Mouse (Mus musculus): ENCODE measurements around the gene Ccnb1. TPM values are rescaled to one million over a fixed set of nuclear protein-coding genes. Genes with fewer than 3 reads are reported as not detected.
A peak's percentile ranks its signal among the peaks of the same experiment; 100 is the strongest.
"Not testable (repeated sequence)": the region's sequence is repeated elsewhere in the genome, so short reads cannot be mapped to it uniquely, and the experiment has no call there.

The Ccnb1 gene
- total RNA-seq, 2 experiments from 2014 or later, result 42.2 to 59.1 TPM

GRCm38 (mm10) chr13:100775252-100776055, 10.9 kb downstream of the Ccnb1 start, which contains the start of gene Cenph:
Gene Cenph, minus strand, starts transcription at chr13:100775899.
- peak; percentile 53 to 66 for DNase-seq (ENCODE audit: low spot score in 2 of 2)

GRCm38 (mm10) chr13:100774704-100775103, 11.7 kb downstream of the Ccnb1 start:
- no peak for DNase-seq (ENCODE audit: low spot score in 2 of 2)

GRCm38 (mm10) chr13:100755329-100755728, 31.0 kb downstream of the Ccnb1 start:
- no peak for DNase-seq (ENCODE audit: low spot score in 2 of 2)

- no peak for DNase-seq (ENCODE audit: low spot score in 2 of 2)
Observed at GRCm38 (mm10) chr13:100754186-100754585, 32.2 kb downstream of the Ccnb1 start.

- no peak for DNase-seq (ENCODE audit: low spot score in 2 of 2)
Observed at GRCm38 (mm10) chr13:100753011-100753410, 33.4 kb downstream of the Ccnb1 start.

GRCm38 (mm10) chr13:100752529-100752928, 33.8 kb downstream of the Ccnb1 start:
- no peak for DNase-seq (ENCODE audit: low spot score in 2 of 2)

- no peak for DNase-seq (ENCODE audit: low spot score in 2 of 2)
Observed at GRCm38 (mm10) chr13:100751402-100751801, 35.0 kb downstream of the Ccnb1 start.

GRCm38 (mm10) chr13:100750799-100751198, 35.6 kb downstream of the Ccnb1 start:
- no peak for DNase-seq (ENCODE audit: low spot score in 2 of 2)

GRCm38 (mm10) chr13:100748638-100749037, 37.7 kb downstream of the Ccnb1 start:
- DNase-seq (ENCODE audit: low spot score in 2 of 2), result no peak

GRCm38 (mm10) chr13:100746090-100746489, 40.3 kb downstream of the Ccnb1 start:
- no peak for DNase-seq (ENCODE audit: low spot score in 2 of 2)

- peak; percentile 80 to 89 for DNase-seq (ENCODE audit: low spot score in 2 of 2)
Observed at GRCm38 (mm10) chr13:100744036-100744744, 42.2 kb downstream of the Ccnb1 start, which contains the start of gene Mrps36. Gene Mrps36, minus strand, starts transcription at chr13:100744659.

- DNase-seq (ENCODE audit: low spot score in 2 of 2), result no peak
Observed at GRCm38 (mm10) chr13:100743346-100744035, 42.9 kb downstream of the Ccnb1 start.

- no peak for DNase-seq (ENCODE audit: low spot score in 2 of 2)
Observed at GRCm38 (mm10) chr13:100742831-100743230, 43.5 kb downstream of the Ccnb1 start.

- no peak for DNase-seq (ENCODE audit: low spot score in 2 of 2)
Observed at GRCm38 (mm10) chr13:100732756-100733155, 53.6 kb downstream of the Ccnb1 start.

- not testable (repeated sequence) for DNase-seq (ENCODE audit: low spot score in 2 of 2)
Observed at GRCm38 (mm10) chr13:100731462-100732046, 54.8 kb downstream of the Ccnb1 start.

- DNase-seq (ENCODE audit: low spot score in 2 of 2), result peak; percentile 81 to 83
Observed at GRCm38 (mm10) chr13:100730861-100731176, 55.6 kb downstream of the Ccnb1 start, which contains the start of gene Cdk7. Gene Cdk7, minus strand, starts transcription at chr13:100730939.

- no peak for DNase-seq (ENCODE audit: low spot score in 2 of 2)
Observed at GRCm38 (mm10) chr13:100730153-100730860, 56.1 kb downstream of the Ccnb1 start.

All from adrenal gland, postnatal 4 days (tissue).